Mouse (Mus musculus): Measurements from ENCODE around the gene Nr5a1. TPM values are rescaled to one million over a fixed set of nuclear protein-coding genes. Genes with fewer than 3 reads are reported as not detected.

Gene Nr5a1
- polyA plus RNA-seq, 1 experiment from 2014 or later: 0.04 TPM

DNA sequence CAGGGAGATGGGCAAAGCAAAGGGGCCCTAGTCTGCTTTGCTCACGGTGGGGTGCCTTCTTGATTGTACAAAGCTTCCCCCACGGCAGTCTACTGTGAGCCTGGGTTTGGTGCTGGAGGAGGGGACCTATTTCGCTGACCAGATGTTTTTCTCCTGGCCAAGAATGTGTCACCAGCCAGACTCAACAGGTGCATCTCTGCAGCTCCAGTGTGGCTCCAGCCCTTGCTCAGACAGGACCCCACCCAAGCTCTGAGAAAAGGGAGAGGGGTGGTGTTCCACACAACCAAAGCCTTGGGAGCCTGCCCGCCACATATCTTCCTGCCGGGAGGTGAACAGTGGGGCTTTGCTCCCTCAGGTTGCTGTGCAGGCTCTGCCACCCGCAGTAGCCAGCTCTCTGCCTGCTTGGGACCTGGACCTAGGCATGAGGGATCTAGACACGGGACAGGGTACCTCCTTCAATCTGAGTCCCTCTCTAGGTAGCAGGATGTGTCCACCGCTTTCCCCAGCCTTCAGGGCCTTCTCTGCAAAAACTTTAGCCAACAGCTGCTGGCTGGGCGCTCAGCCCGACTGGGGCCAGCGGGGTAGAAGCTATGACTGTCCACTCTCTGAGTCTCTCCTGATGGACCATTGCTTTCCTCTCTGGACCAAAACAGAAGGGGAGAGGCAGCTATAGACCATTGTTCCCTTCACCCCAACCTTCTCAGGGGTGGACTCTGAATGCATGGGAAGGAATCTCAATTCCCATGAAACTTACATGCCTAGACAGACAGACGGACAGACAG lies 5.2 kb downstream of the Nr5a1 start:
- Histone ChIP-seq H3K4me2 (replicated peaks; ENCODE audit: low read depth) (no peak overlapping the region), H3K4me1 (replicated peaks; ENCODE audit: control insufficient read depth, insufficient read depth, low read length) (no peaks in the 10 kb centered on the region), H3K4me3 (ENCODE audit: low read depth, low read length) (no peak overlapping the region), H3K27ac (ENCODE audit: low read depth, low read length) (no peak overlapping the region), H3K9ac (ENCODE audit: low read depth, low read length) (no peak overlapping the region), H3K9me3 (ENCODE audit: control insufficient read depth) (no peaks in the 10 kb centered on the region), H3K36me3 (ENCODE audit: control insufficient read depth, insufficient read depth) (no peaks in the 10 kb centered on the region), H3K27me3 (replicated peaks; ENCODE audit: control insufficient read depth, insufficient read depth, low read length) (peaks cover 90% of the 10 kb centered on the region)
- 30% methylated on average over 12 of the region's 12 CpGs for WGBS
- no peak for TF ChIP-seq CTCF (IDR thresholded peaks at IDR 0.05; ENCODE audit: low read depth)
- ATAC-seq: no peak

- H3K9ac ChIP-seq (ENCODE audit: low read depth, low read length): no peak overlapping the region
- H3K36me3 ChIP-seq (ENCODE audit: control insufficient read depth, insufficient read depth): no peaks in the 10 kb centered on the region
- no peak overlapping the region for H3K27ac ChIP-seq (ENCODE audit: low read depth, low read length)
- no peak for ATAC-seq
- H3K4me2 ChIP-seq (replicated peaks; ENCODE audit: low read depth): no peak overlapping the region
- WGBS: 31% methylated on average over 6 of the region's 6 CpGs
- no peak overlapping the region for H3K4me3 ChIP-seq (ENCODE audit: low read depth, low read length)
- peaks cover 71% of the 10 kb centered on the region for H3K27me3 ChIP-seq (replicated peaks; ENCODE audit: control insufficient read depth, insufficient read depth, low read length)
- H3K4me1 ChIP-seq (replicated peaks; ENCODE audit: control insufficient read depth, insufficient read depth, low read length): no peaks in the 10 kb centered on the region
- TF ChIP-seq CTCF (IDR thresholded peaks at IDR 0.05; ENCODE audit: low read depth): peak; percentile 22; the same call in 1 of the 2 replicates
- no peaks in the 10 kb centered on the region for H3K9me3 ChIP-seq (ENCODE audit: control insufficient read depth)
Measured at GRCm38 (mm10) chr2:38706661-38707060, 7.7 kb downstream of the Nr5a1 start.

DNA sequence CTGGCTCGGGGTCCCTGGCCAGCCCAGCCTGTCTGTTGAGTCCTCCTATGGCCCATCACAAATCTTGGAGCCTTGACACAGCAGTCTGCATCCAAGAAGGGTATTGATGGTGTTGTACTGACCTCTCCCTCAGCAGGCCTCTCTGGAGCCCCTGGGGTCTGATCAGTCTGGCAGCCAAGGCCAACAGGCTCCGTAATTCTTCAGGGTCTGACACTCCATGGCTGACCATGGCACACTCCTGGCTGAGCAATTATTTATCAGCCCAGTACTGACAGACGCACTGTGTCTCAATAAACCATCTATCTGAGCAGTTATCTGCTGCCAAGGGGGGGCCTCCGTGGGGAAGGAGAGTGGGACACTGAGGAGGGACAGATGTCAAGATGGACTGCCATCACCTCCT lies 9.3 kb downstream of the Nr5a1 start:
- ATAC-seq: no peak
- H3K9me3 ChIP-seq (ENCODE audit: control insufficient read depth): no peaks in the 10 kb centered on the region
- no peak overlapping the region for H3K9ac ChIP-seq (ENCODE audit: low read depth, low read length)
- no peak overlapping the region for H3K4me3 ChIP-seq (ENCODE audit: low read depth, low read length)
- H3K27me3 ChIP-seq (replicated peaks; ENCODE audit: control insufficient read depth, insufficient read depth, low read length): peaks cover 55% of the 10 kb centered on the region
- no peak overlapping the region for H3K27ac ChIP-seq (ENCODE audit: low read depth, low read length)
- no peaks in the 10 kb centered on the region for H3K4me1 ChIP-seq (replicated peaks; ENCODE audit: control insufficient read depth, insufficient read depth, low read length)
- TF ChIP-seq CTCF (IDR thresholded peaks at IDR 0.05; ENCODE audit: low read depth): no peak
- H3K36me3 ChIP-seq (ENCODE audit: control insufficient read depth, insufficient read depth): no peaks in the 10 kb centered on the region
- WGBS: 53% methylated on average over 4 of the region's 4 CpGs
- no peak overlapping the region for H3K4me2 ChIP-seq (replicated peaks; ENCODE audit: low read depth)

GRCm38 (mm10) chr2:38704336-38704735 lies 10.0 kb downstream of the Nr5a1 start:
- Histone ChIP-seq H3K4me1 (replicated peaks; ENCODE audit: control insufficient read depth, insufficient read depth, low read length) (no peaks in the 10 kb centered on the region), H3K9ac (ENCODE audit: low read depth, low read length) (no peak overlapping the region), H3K4me3 (ENCODE audit: low read depth, low read length) (no peak overlapping the region), H3K9me3 (ENCODE audit: control insufficient read depth) (no peaks in the 10 kb centered on the region), H3K36me3 (ENCODE audit: control insufficient read depth, insufficient read depth) (no peaks in the 10 kb centered on the region), H3K27me3 (replicated peaks; ENCODE audit: control insufficient read depth, insufficient read depth, low read length) (peaks cover 48% of the 10 kb centered on the region), H3K4me2 (replicated peaks; ENCODE audit: low read depth) (no peak overlapping the region), H3K27ac (ENCODE audit: low read depth, low read length) (no peak overlapping the region)
- TF ChIP-seq CTCF (IDR thresholded peaks at IDR 0.05; ENCODE audit: low read depth): no peak
- WGBS: 75% methylated on average over 9 of the region's 9 CpGs
- ATAC-seq: no peak

DNA sequence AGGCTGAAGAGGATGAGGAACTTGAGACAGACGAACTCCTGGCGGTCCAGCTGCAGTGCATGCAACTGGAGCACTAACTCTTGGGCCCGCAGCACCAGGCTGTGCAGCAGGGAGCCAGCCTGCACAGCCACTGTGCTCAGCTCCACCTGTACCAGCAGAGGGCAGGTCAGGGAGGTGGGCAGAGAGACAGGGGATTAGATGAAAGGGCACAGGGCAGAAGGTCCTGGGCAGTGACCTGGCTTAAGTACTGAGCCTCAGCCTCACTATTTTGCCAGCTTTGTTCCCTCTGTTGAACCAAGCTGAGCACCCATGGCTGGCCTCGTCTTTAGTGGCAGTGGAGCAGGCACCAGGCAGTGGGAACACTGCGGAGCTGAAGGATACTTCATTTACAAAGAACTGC lies 14.2 kb downstream of the Nr5a1 start:
- Histone ChIP-seq H3K9me3 (ENCODE audit: control insufficient read depth) (no peaks in the 10 kb centered on the region), H3K36me3 (ENCODE audit: control insufficient read depth, insufficient read depth) (no peaks in the 10 kb centered on the region), H3K9ac (ENCODE audit: low read depth, low read length) (no peak overlapping the region), H3K4me3 (ENCODE audit: low read depth, low read length) (no peak overlapping the region), H3K4me2 (replicated peaks; ENCODE audit: low read depth) (no peak overlapping the region), H3K4me1 (replicated peaks; ENCODE audit: control insufficient read depth, insufficient read depth, low read length) (no peaks in the 10 kb centered on the region), H3K27ac (ENCODE audit: low read depth, low read length) (no peak overlapping the region), H3K27me3 (replicated peaks; ENCODE audit: control insufficient read depth, insufficient read depth, low read length) (0 out of 2 replicates have a peak, but pooled peaks cover 12% of the 10 kb centered on the region)
- whole genome bisulfite sequencing: 72% methylated on average over 5 of the region's 5 CpGs
- ATAC-seq: no peak
- peak; percentile 33 for TF ChIP-seq CTCF (IDR thresholded peaks at IDR 0.05; ENCODE audit: low read depth)

GRCm38 (mm10) chr2:38698623-38699022 lies 15.7 kb downstream of the Nr5a1 start:
- Histone ChIP-seq H3K4me1 (replicated peaks; ENCODE audit: control insufficient read depth, insufficient read depth, low read length) (no peaks in the 10 kb centered on the region), H3K27me3 (replicated peaks; ENCODE audit: control insufficient read depth, insufficient read depth, low read length) (0 out of 2 replicates have a peak, but pooled peaks cover 5% of the 10 kb centered on the region), H3K27ac (ENCODE audit: low read depth, low read length) (no peak overlapping the region), H3K4me3 (ENCODE audit: low read depth, low read length) (no peak overlapping the region), H3K36me3 (ENCODE audit: control insufficient read depth, insufficient read depth) (no peaks in the 10 kb centered on the region), H3K9ac (ENCODE audit: low read depth, low read length) (no peak overlapping the region), H3K4me2 (replicated peaks; ENCODE audit: low read depth) (no peak overlapping the region), H3K9me3 (ENCODE audit: control insufficient read depth) (no peaks in the 10 kb centered on the region)
- no peak for ATAC-seq
- WGBS: 74% methylated on average over 5 of the region's 5 CpGs
- TF ChIP-seq CTCF (IDR thresholded peaks at IDR 0.05; ENCODE audit: low read depth): no peak
